Mouse (Mus musculus) heart, embryonic 13.5 days (tissue): ENCODE results near the gene Cfap97d1. TPM values are rescaled to one million over a fixed set of nuclear protein-coding genes. Genes with fewer than 3 reads are reported as not detected.

ENCODE experiments used
- ATAC-seq: fragments of 200-750 bp; cut with Nextera tagmentation; 2 replicates; pipeline ENCODE4 v1.8.0; 2017; ENCODE audit warnings: moderate TSS enrichment; ENCODE audit not compliant: insufficient number of reproducible peaks, low FRiP score, low TSS enrichment; ENCODE audit errors: extremely low read depth
- H3K27ac ChIP-seq: fragments of 300-500 bp; sonication (generic); replicated peaks from 2 replicates; pipeline ENCODE4 v1.5.1; 2015; ENCODE audit warnings: moderate library complexity, mild to moderate bottlenecking, inconsistent platforms
- H3K27me3 ChIP-seq: fragments of 300-500 bp; sonication (generic); replicated peaks from 2 replicates; pipeline ENCODE4 v1.6.1; 2015; ENCODE audit warnings: mild to moderate bottlenecking, inconsistent platforms
- H3K36me3 ChIP-seq: fragments of 300-500 bp; sonication (generic); 2 replicates; pipeline ENCODE4 v1.6.1; 2015; ENCODE audit warnings: mild to moderate bottlenecking, inconsistent platforms
- H3K4me1 ChIP-seq: fragments of 300-500 bp; sonication (generic); 2 replicates; pipeline ENCODE4 v1.6.1; 2015; ENCODE audit warnings: inconsistent platforms
- H3K4me2 ChIP-seq: fragments of 300-500 bp; sonication (generic); 2 replicates; pipeline ENCODE4 v1.6.1; 2015; ENCODE audit warnings: inconsistent platforms, mild to moderate bottlenecking, moderate library complexity
- H3K4me3 ChIP-seq: fragments of 300-500 bp; sonication (generic); 2 replicates; pipeline ENCODE4 v1.5.1; 2015; ENCODE audit warnings: moderate library complexity, mild to moderate bottlenecking, inconsistent platforms
- H3K9ac ChIP-seq: fragments of 300-500 bp; sonication (generic); 2 replicates; pipeline ENCODE4 v1.6.1; 2015; ENCODE audit warnings: inconsistent platforms, mild to moderate bottlenecking, moderate library complexity
- H3K9me3 ChIP-seq: fragments of 300-500 bp; sonication (generic); 2 replicates; pipeline ENCODE4 v1.6.1; 2016; ENCODE audit warnings: inconsistent platforms
- WGBS: fragments of 180-500 bp; shearing (Covaris S2); methylation state at CpG from one replicate; pipeline ENCODE4 v1.1.7; 2015; ENCODE audit warnings: mixed read lengths; 5-methylcytosine and 5-hydroxymethylcytosine counted together
- polyA plus RNA-seq: library from polyadenylated mRNA; unstranded; fragments of >200 nt; fragmentation: Nextera tagmentation; extraction: Ambion mirVana; gene quantifications from 2 replicates; pipeline ENCODE4 v1.2.1, GENCODE M21; 2015

Gene Cfap97d1
- polyA plus RNA-seq, 1 experiment from 2014 or later, result not detected

DNA sequence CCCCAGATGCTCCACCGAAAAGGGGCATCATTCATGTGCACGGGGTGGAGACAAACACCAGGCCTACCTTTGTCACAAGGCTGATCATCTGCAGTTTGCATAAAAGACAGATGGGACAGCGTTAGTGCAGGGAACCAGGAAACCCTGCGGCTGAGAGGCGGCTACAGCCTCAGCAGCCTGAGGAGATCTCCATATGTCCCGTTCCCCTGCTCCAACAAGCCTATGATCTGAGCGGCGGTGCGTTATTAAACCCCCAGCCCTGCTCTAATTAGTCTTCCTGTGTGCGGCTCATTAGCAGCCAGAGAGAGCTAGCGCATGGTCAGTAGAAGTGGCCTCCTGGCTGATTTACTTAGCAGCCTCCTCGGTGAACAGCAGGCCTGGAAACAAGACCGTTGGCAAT lies 26.1 kb downstream of the Cfap97d1 start:
- Histone ChIP-seq H3K9ac (no peak overlapping the region), H3K27ac (no peak overlapping the region), H3K36me3 (peaks cover 12% of the 10 kb centered on the region; the same call in 1 of the 2 replicates), H3K27me3 (0 out of 2 replicates have a peak, but pooled peaks cover 3% of the 10 kb centered on the region), H3K4me3 (no peak overlapping the region), H3K9me3 (no peaks in the 10 kb centered on the region), H3K4me1 (0 out of 2 replicates have a peak, but pooled peaks cover 4% of the 10 kb centered on the region), H3K4me2 (no peak overlapping the region)
- WGBS, result 76% methylated on average over 13 of the region's 13 CpGs
- ATAC-seq, result no peak

DNA sequence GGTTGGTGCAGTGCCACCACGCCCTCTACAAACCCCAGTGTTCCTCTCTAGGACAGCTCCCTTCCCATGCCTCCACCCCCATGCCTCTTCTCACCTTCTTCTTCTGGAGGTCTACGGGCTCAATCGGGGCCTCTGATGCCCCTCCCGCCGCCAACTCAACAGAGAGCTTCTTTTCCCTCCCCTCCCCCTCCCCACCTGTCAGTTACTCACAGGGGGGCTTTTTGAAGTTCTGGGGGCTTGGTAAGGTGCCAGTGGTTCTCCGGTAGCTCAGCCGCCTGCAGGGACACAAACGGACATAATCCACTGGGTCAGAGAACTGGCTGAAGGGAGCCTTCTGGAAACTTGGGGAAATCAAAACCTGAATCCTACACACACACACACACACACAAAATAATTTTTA lies 27.4 kb downstream of the Cfap97d1 start:
- peaks cover 11% of the 10 kb centered on the region for H3K4me1 ChIP-seq
- no peak overlapping the region for H3K9ac ChIP-seq
- no peak overlapping the region for H3K4me3 ChIP-seq
- ATAC-seq, result no peak
- H3K36me3 ChIP-seq, result peaks cover 12% of the 10 kb centered on the region; the same call in 1 of the 2 replicates
- H3K27ac ChIP-seq, result no peak overlapping the region
- no peak overlapping the region for H3K4me2 ChIP-seq
- H3K27me3 ChIP-seq, result 0 out of 2 replicates have a peak, but pooled peaks cover 3% of the 10 kb centered on the region
- 78% methylated on average over 8 of the region's 8 CpGs for WGBS
- H3K9me3 ChIP-seq, result no peaks in the 10 kb centered on the region

DNA sequence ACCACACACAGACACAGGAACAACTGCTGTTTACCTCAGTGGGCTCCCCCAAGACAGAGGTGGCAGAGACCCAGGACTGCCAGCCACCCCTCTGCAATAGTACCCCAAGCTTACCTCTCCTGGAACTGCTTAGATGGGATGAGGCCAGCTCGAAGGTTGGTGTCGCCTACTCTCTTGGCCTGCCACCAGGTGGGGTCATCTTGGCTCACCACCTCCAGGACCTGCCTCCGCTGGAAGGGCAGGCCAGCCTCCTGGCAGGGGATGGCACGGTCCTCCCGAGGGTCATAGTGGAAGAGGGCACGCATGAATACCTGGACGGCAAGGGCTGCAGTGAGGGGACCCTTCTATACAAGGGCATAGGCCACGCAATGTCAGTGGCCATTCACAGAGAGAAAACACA lies 29.1 kb downstream of the Cfap97d1 start:
- 77% methylated on average over 8 of the region's 8 CpGs for WGBS

DNA sequence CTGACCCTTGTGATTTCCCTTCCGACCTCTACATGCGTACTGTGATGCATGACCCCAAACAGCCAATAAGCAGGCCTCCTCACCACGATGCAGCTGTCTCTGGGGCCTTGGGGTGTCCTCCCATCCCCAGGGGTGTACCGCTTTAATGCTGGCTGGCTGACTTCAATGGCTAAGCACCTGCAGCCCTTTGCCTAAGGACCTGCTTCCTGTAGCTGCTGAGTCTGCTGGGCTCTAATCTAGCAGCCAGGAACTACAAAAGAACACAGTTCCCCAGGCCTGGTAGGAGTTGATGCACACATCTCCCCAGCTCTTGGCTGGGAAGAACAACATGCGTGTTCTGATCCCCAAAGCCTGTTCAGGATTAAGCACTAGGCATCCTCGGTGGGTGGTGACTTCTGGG lies 31.4 kb downstream of the Cfap97d1 start:
- 62% methylated on average over 6 of the region's 6 CpGs for WGBS
- Histone ChIP-seq H3K4me1 (peaks cover 9% of the 10 kb centered on the region), H3K4me2 (no peak overlapping the region), H3K4me3 (no peak overlapping the region), H3K9me3 (no peaks in the 10 kb centered on the region), H3K36me3 (peaks cover 14% of the 10 kb centered on the region; the same call in 1 of the 2 replicates), H3K9ac (no peak overlapping the region), H3K27ac (no peak overlapping the region), H3K27me3 (no peaks in the 10 kb centered on the region)
- no peak for ATAC-seq

More for the DNA sequence above, 29.1 kb downstream of the Cfap97d1 start:
- Histone ChIP-seq H3K9me3 (no peaks in the 10 kb centered on the region), H3K4me1 (peaks cover 14% of the 10 kb centered on the region), H3K4me2 (no peak overlapping the region), H3K9ac (no peak overlapping the region), H3K27ac (no peak overlapping the region), H3K36me3 (peaks cover 14% of the 10 kb centered on the region; the same call in 1 of the 2 replicates), H3K27me3 (no peaks in the 10 kb centered on the region), H3K4me3 (no peak overlapping the region)
- ATAC-seq, result no peak

DNA sequence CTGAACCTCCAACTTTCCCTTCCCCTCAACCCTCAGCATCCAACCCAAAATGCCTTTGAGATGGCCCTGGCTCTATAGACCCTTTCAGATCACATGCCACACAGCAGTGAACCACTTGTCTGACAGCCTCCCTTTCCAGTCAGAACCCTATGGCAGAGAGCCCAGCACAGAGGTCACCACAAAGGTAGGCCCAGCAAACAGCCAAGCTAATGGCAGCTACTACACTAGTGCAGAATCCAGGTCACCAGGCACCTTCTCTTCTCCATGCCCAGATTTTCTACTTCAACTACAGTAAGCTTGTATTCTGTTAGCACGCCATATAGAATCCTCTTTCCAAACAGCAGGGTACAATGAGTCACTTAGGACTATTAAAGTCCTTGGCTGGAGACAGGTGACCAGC lies 32.1 kb downstream of the Cfap97d1 start:
- peaks cover 9% of the 10 kb centered on the region for H3K4me1 ChIP-seq
- H3K27me3 ChIP-seq, result no peaks in the 10 kb centered on the region
- no peak for ATAC-seq
- H3K4me3 ChIP-seq, result no peak overlapping the region
- no peak overlapping the region for H3K4me2 ChIP-seq
- no peak overlapping the region for H3K9ac ChIP-seq
- H3K27ac ChIP-seq, result peak overlapping the region; percentile 40
- 74% methylated on average over 1 of the region's 1 CpGs for WGBS
- H3K36me3 ChIP-seq, result peaks cover 14% of the 10 kb centered on the region; the same call in 1 of the 2 replicates
- no peaks in the 10 kb centered on the region for H3K9me3 ChIP-seq

DNA sequence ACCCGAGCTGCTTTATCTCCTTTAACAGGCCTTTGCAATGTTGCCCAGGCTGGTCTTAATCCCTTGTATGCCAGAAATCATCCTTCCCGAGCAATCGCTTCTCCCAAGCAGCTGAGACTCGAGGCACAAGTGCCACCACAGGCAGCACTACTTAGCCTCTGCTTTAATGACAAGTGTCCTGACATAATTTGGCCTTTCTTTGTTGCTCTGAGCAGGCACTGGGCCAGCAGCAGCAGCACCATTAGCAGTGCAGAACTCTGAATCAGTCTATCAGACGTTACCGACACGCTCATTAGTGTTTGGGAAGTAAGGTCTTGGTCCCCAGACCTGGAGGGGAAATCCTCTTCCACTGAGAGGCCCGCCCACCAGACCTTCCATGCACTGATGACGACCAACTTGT lies 35.7 kb downstream of the Cfap97d1 start:
- H3K4me1 ChIP-seq, result peaks cover 9% of the 10 kb centered on the region
- peaks cover 8% of the 10 kb centered on the region for H3K36me3 ChIP-seq
- no peak for ATAC-seq
- H3K9me3 ChIP-seq, result no peaks in the 10 kb centered on the region
- no peak overlapping the region for H3K9ac ChIP-seq
- no peak overlapping the region for H3K4me2 ChIP-seq
- no peak overlapping the region for H3K4me3 ChIP-seq
- peaks cover 10% of the 10 kb centered on the region for H3K27me3 ChIP-seq
- 74% methylated on average over 9 of the region's 9 CpGs for WGBS
- H3K27ac ChIP-seq, result no peak overlapping the region

DNA sequence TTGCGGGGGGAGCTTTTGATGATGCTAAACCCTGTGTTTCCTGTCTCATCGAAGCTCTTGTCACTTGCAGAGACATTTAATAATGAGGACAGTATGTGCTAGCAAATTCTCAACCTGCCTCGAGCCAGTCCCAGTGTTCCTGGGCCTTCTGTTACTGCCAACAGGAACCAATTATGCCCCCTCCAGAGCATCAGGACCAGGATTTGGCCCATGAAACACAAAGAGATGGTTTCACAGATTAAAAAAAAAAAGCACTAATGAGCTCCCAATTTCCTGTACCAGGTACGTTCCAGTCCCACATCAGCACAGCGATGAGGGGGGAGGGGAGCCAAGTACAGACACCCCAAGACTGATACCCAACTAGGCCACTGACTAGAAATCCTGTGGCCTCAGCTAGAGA lies 37.1 kb downstream of the Cfap97d1 start:
- Histone ChIP-seq H3K4me1 (peaks cover 13% of the 10 kb centered on the region), H3K4me3 (no peak overlapping the region), H3K9me3 (no peaks in the 10 kb centered on the region), H3K9ac (no peak overlapping the region), H3K36me3 (peaks cover 8% of the 10 kb centered on the region), H3K27me3 (peaks cover 23% of the 10 kb centered on the region), H3K27ac (no peak overlapping the region), H3K4me2 (no peak overlapping the region)
- no peak for ATAC-seq
- 75% methylated on average over 5 of the region's 5 CpGs for WGBS

DNA sequence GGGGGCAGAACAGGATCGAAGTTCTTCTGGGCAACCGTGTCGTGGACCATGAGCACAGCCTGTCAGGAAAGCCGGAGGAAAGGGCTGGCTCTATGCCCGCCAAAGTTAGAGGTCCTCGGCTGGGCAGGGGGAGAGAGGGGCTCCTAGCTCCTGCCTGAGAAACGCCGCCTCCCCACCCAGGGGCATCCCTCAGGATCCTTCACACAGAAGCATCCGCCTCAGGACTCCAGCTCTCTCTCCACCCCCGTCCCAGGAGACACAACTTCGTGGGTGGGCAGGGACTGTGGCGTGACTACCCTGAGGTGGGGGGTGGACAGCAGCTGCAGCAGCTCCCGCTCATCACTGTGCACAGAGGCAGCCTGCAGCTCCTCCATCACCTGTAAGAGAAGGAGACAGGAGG lies 39.3 kb downstream of the Cfap97d1 start:
- WGBS, result 76% methylated on average over 13 of the region's 13 CpGs
- H3K4me2 ChIP-seq, result no peak overlapping the region
- no peak overlapping the region for H3K9ac ChIP-seq
- peaks cover 18% of the 10 kb centered on the region for H3K4me1 ChIP-seq
- ATAC-seq, result no peak
- H3K27me3 ChIP-seq, result peaks cover 34% of the 10 kb centered on the region
- no peak overlapping the region for H3K27ac ChIP-seq
- no peaks in the 10 kb centered on the region for H3K9me3 ChIP-seq
- H3K4me3 ChIP-seq, result no peak overlapping the region
- peaks cover 4% of the 10 kb centered on the region for H3K36me3 ChIP-seq

DNA sequence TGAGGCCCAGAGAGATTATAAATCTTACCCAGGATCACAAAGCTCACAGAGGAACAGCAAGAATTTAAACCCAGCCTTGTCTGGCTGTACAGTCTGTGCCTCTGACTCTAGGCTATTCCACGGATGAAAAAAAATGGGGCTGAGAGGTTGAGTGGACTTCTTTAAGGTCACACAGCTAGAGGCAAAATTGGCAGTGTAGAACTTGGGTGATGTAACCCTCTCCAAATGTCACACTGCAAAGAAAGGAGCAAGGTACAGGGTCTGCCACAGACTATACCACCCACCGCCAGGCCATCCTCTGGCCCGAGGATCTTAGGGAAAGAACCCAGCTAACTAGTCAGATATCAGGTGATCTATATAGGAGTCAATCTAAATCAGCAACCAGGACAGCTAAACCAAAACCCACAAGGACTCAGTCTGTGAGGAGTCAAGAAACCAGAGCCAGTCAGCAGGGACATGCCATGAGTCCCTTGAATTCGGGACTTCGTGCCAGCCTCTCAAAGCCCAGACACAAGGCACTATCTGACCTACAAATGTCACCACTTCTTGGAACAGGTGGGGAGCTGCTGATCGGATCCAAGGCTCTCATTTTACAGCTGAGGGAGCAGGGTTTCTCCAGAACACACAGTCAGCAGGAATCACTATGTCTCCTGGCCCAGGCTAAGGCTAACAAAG lies 40.1 kb downstream of the Cfap97d1 start:
- H3K4me1 ChIP-seq, result peaks cover 18% of the 10 kb centered on the region
- peaks cover 4% of the 10 kb centered on the region for H3K36me3 ChIP-seq
- ATAC-seq, result no peak
- no peak overlapping the region for H3K4me2 ChIP-seq
- WGBS, result 76% methylated on average over 6 of the region's 6 CpGs
- no peaks in the 10 kb centered on the region for H3K9me3 ChIP-seq
- no peak overlapping the region for H3K27ac ChIP-seq
- no peak overlapping the region for H3K4me3 ChIP-seq
- no peak overlapping the region for H3K9ac ChIP-seq
- peaks cover 34% of the 10 kb centered on the region for H3K27me3 ChIP-seq

DNA sequence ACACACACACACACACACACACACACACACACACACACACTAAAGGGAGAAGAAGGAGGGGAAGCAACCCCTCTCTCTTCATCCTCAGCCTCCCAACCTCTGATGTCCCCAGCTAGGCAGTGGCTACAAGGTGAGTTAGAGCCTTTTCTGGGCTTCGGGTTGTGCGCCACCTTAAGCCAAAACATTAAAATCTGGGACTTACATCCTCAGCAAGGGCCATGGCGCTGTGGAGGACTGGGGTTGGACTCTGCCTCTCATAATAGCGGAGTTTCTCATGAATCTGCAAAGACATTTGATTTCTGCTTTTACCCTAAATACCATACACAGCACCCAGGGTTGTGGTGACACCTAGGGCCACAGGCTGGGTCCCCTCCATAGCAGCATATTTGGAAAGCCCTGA lies 40.8 kb downstream of the Cfap97d1 start:
- no peak for ATAC-seq
- H3K27ac ChIP-seq, result no peak overlapping the region
- H3K9ac ChIP-seq, result no peak overlapping the region
- peaks cover 19% of the 10 kb centered on the region for H3K4me1 ChIP-seq
- WGBS, result 80% methylated on average over 4 of the region's 4 CpGs
- H3K27me3 ChIP-seq, result peaks cover 34% of the 10 kb centered on the region
- no peak overlapping the region for H3K4me2 ChIP-seq
- peaks cover 4% of the 10 kb centered on the region for H3K36me3 ChIP-seq
- no peaks in the 10 kb centered on the region for H3K9me3 ChIP-seq
- H3K4me3 ChIP-seq, result no peak overlapping the region

DNA sequence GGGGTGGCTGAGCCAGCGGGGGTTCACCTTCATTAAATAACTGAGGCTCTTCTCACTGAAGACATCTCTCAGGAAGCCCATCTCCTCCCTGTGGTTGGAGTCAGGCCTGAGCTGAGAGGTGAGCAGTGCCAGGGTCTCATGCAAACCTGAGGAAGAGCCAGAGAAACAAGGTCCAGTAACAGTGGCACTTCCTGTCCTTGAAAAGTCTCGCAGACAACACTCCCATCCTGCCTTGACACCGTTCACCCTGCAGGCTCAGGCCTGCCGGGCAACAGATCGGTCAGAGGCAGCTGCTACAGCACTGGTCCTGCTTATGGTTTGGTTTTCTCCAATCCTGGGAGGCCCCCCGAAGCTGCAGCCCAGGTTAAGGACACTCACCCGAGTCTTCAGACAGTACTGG lies 41.3 kb downstream of the Cfap97d1 start:
- Histone ChIP-seq H3K9ac (no peak overlapping the region), H3K9me3 (no peaks in the 10 kb centered on the region), H3K27me3 (peaks cover 34% of the 10 kb centered on the region), H3K36me3 (peaks cover 4% of the 10 kb centered on the region), H3K4me2 (peak overlapping the region; percentile 96; the same call in 1 of the 2 replicates), H3K4me1 (peaks cover 24% of the 10 kb centered on the region), H3K27ac (no peak overlapping the region), H3K4me3 (no peak overlapping the region)
- no peak for ATAC-seq
- WGBS, result 52% methylated on average over 7 of the region's 7 CpGs
